Mouse (Mus musculus) midbrain, embryonic 15.5 days (tissue): ENCODE results near the gene Xkr7. TPM values are rescaled to one million over a fixed set of nuclear protein-coding genes. Genes with fewer than 3 reads are reported as not detected.
A peak's percentile ranks its signal among the peaks of the same experiment; 100 is the strongest.

ENCODE experiments used
- ATAC-seq: fragments of 200-750 bp; cut with Nextera tagmentation; replicated peaks from 2 replicates; pipeline ENCODE4 v1.8.0; 2017; ENCODE audit warnings: moderate TSS enrichment
- H3K27ac ChIP-seq: fragments of 300-500 bp; sonication (generic); 2 replicates; pipeline ENCODE4 v1.5.1; 2015; ENCODE audit warnings: mild to moderate bottlenecking, inconsistent platforms
- H3K27me3 ChIP-seq: fragments of 300-500 bp; sonication (generic); replicated peaks from 2 replicates; pipeline ENCODE4 v1.6.1; 2015; ENCODE audit warnings: inconsistent platforms
- H3K36me3 ChIP-seq: fragments of 300-500 bp; sonication (generic); replicated peaks from 2 replicates; pipeline ENCODE4 v1.6.1; 2015; ENCODE audit warnings: inconsistent platforms
- H3K4me1 ChIP-seq: fragments of 300-500 bp; sonication (generic); 2 replicates; pipeline ENCODE4 v1.6.1; 2015; ENCODE audit warnings: inconsistent platforms
- H3K4me2 ChIP-seq: fragments of 300-500 bp; sonication (generic); 2 replicates; pipeline ENCODE4 v1.6.1; 2015; ENCODE audit warnings: inconsistent platforms, mild to moderate bottlenecking, moderate library complexity
- H3K4me3 ChIP-seq: fragments of 300-500 bp; sonication (generic); 2 replicates; pipeline ENCODE4 v1.5.1; 2015; ENCODE audit warnings: mild to moderate bottlenecking, inconsistent platforms
- H3K9ac ChIP-seq: fragments of 300-500 bp; sonication (generic); 2 replicates; pipeline ENCODE4 v1.6.1; 2015; ENCODE audit warnings: mild to moderate bottlenecking, inconsistent platforms
- H3K9me3 ChIP-seq: fragments of 300-500 bp; sonication (generic); 2 replicates; pipeline ENCODE4 v1.6.1; 2016; ENCODE audit warnings: inconsistent platforms
- WGBS: fragments of 180-500 bp; shearing (Covaris S2); methylation state at CpG from one replicate; pipeline ENCODE4 v1.1.7; 2015; ENCODE audit warnings: mixed read lengths; 5-methylcytosine and 5-hydroxymethylcytosine counted together
- polyA plus RNA-seq: library from polyadenylated mRNA; unstranded; fragments of >200 nt; fragmentation: Nextera tagmentation; extraction: Ambion mirVana; gene quantifications from 2 replicates; pipeline ENCODE4 v1.2.1, GENCODE M21; 2015

The Xkr7 gene
- 1.9 and 2.1 TPM in 2 replicates for polyA plus RNA-seq

GRCm38 (mm10) chr2:153031126-153032082, at the start of gene Xkr7:
TSS of gene Xkr7 (plus strand) at chr2:153031852.
- no peaks in the 10 kb centered on the region; the same call in 1 of the 2 replicates for H3K27me3 ChIP-seq
- ATAC-seq: peak; percentile 91
- under 1% methylated on average over 44 of the region's 54 CpGs for whole genome bisulfite sequencing
- peak within 1 kb of the TSS; percentile 82 for H3K9ac ChIP-seq
- H3K36me3 ChIP-seq: no peaks in the 10 kb centered on the region
- H3K4me1 ChIP-seq: peaks cover 47% of the 10 kb centered on the region
- H3K4me2 ChIP-seq: peak within 1 kb of the TSS; percentile 89
- H3K4me3 ChIP-seq: peak within 1 kb of the TSS; percentile 67
- peak within 1 kb of the TSS; percentile 90 for H3K27ac ChIP-seq
- H3K9me3 ChIP-seq: no peaks in the 10 kb centered on the region

- no peak for ATAC-seq
- Histone ChIP-seq H3K9me3 (no peaks in the 10 kb centered on the region), H3K4me1 (no peaks in the 10 kb centered on the region), H3K9ac (no peak overlapping the region), H3K27ac (no peak overlapping the region), H3K27me3 (no peaks in the 10 kb centered on the region), H3K4me3 (no peak overlapping the region), H3K4me2 (no peak overlapping the region), H3K36me3 (no peaks in the 10 kb centered on the region)
- WGBS: 18% methylated on average over 1 of the region's 1 CpGs
Measured at GRCm38 (mm10) chr2:152985582-152985981, 46.1 kb upstream of the Xkr7 start.

GRCm38 (mm10) chr2:152991529-152991928, 40.1 kb upstream of the Xkr7 start:
- Histone ChIP-seq H3K4me1 (no peaks in the 10 kb centered on the region), H3K4me2 (no peak overlapping the region), H3K27ac (no peak overlapping the region), H3K9me3 (no peaks in the 10 kb centered on the region), H3K9ac (no peak overlapping the region), H3K4me3 (no peak overlapping the region), H3K36me3 (no peaks in the 10 kb centered on the region), H3K27me3 (no peaks in the 10 kb centered on the region)
- no peak for ATAC-seq
- 93% methylated on average over 9 of the region's 9 CpGs for WGBS

GRCm38 (mm10) chr2:152997046-152997445, 34.6 kb upstream of the Xkr7 start:
- no peak overlapping the region for H3K9ac ChIP-seq
- H3K4me2 ChIP-seq: no peak overlapping the region
- H3K27me3 ChIP-seq: no peaks in the 10 kb centered on the region
- no peak overlapping the region for H3K27ac ChIP-seq
- H3K9me3 ChIP-seq: no peaks in the 10 kb centered on the region
- no peaks in the 10 kb centered on the region for H3K36me3 ChIP-seq
- ATAC-seq: no peak
- H3K4me1 ChIP-seq: no peaks in the 10 kb centered on the region
- WGBS: 76% methylated on average over 4 of the region's 4 CpGs
- H3K4me3 ChIP-seq: no peak overlapping the region

GRCm38 (mm10) chr2:153002492-153003248, 29.0 kb upstream of the Xkr7 start:
- no peak overlapping the region for H3K4me2 ChIP-seq
- no peak overlapping the region for H3K4me3 ChIP-seq
- H3K4me1 ChIP-seq: 0 out of 2 replicates have a peak, but pooled peaks cover 3% of the 10 kb centered on the region
- H3K27ac ChIP-seq: no peak overlapping the region
- H3K9me3 ChIP-seq: no peaks in the 10 kb centered on the region
- ATAC-seq: no peak
- H3K36me3 ChIP-seq: peaks cover 2% of the 10 kb centered on the region; the same call in 1 of the 2 replicates
- 88% methylated on average over 15 of the region's 15 CpGs for WGBS
- H3K27me3 ChIP-seq: no peaks in the 10 kb centered on the region
- no peak overlapping the region for H3K9ac ChIP-seq

- no peak for ATAC-seq
- no peaks in the 10 kb centered on the region for H3K9me3 ChIP-seq
- WGBS: 28% methylated on average over 13 of the region's 13 CpGs
- H3K4me3 ChIP-seq: no peak overlapping the region
- H3K27ac ChIP-seq: no peak overlapping the region
- H3K27me3 ChIP-seq: no peaks in the 10 kb centered on the region
- H3K36me3 ChIP-seq: peaks cover 13% of the 10 kb centered on the region; the same call in 1 of the 2 replicates
- H3K4me2 ChIP-seq: no peak overlapping the region
- no peak overlapping the region for H3K9ac ChIP-seq
- 0 out of 2 replicates have a peak, but pooled peaks cover 3% of the 10 kb centered on the region for H3K4me1 ChIP-seq
Measured at GRCm38 (mm10) chr2:153003681-153004338, 27.8 kb upstream of the Xkr7 start.

GRCm38 (mm10) chr2:153005981-153006380, 25.7 kb upstream of the Xkr7 start:
- H3K27me3 ChIP-seq: no peaks in the 10 kb centered on the region
- 92% methylated on average over 3 of the region's 3 CpGs for WGBS
- H3K9me3 ChIP-seq: no peaks in the 10 kb centered on the region
- peaks cover 28% of the 10 kb centered on the region; the same call in 1 of the 2 replicates for H3K36me3 ChIP-seq
- no peak overlapping the region for H3K27ac ChIP-seq
- no peak overlapping the region for H3K4me2 ChIP-seq
- no peak overlapping the region for H3K4me3 ChIP-seq
- H3K4me1 ChIP-seq: 0 out of 2 replicates have a peak, but pooled peaks cover 3% of the 10 kb centered on the region
- no peak for ATAC-seq
- no peak overlapping the region for H3K9ac ChIP-seq

- no peaks in the 10 kb centered on the region for H3K27me3 ChIP-seq
- peaks cover 33% of the 10 kb centered on the region; the same call in 1 of the 2 replicates for H3K36me3 ChIP-seq
- H3K9me3 ChIP-seq: no peaks in the 10 kb centered on the region
- H3K4me3 ChIP-seq: no peak overlapping the region
- no peak for ATAC-seq
- WGBS: 88% methylated on average over 12 of the region's 12 CpGs
- H3K9ac ChIP-seq: no peak overlapping the region
- no peak overlapping the region for H3K27ac ChIP-seq
- H3K4me1 ChIP-seq: peaks cover 8% of the 10 kb centered on the region
- no peak overlapping the region for H3K4me2 ChIP-seq
Measured at GRCm38 (mm10) chr2:153009192-153009973, 22.3 kb upstream of the Xkr7 start.

- Histone ChIP-seq H3K27me3 (0 out of 2 replicates have a peak, but pooled peaks cover 5% of the 10 kb centered on the region), H3K36me3 (peaks cover 19% of the 10 kb centered on the region; the same call in 1 of the 2 replicates), H3K4me1 (peaks cover 10% of the 10 kb centered on the region), H3K4me2 (peak overlapping the region; percentile 65), H3K27ac (no peak overlapping the region), H3K4me3 (peak overlapping the region; percentile 83), H3K9ac (no peak overlapping the region), H3K9me3 (no peaks in the 10 kb centered on the region)
- no peak for ATAC-seq
- 94% methylated on average over 11 of the region's 11 CpGs for WGBS
Measured at GRCm38 (mm10) chr2:153013724-153014515, 17.7 kb upstream of the Xkr7 start.

GRCm38 (mm10) chr2:153014758-153015593, 16.7 kb upstream of the Xkr7 start, which contains the start of gene Pdrg1:
TSS of gene Pdrg1 (minus strand) at chr2:153015427.
- Histone ChIP-seq H3K4me1 (peaks cover 10% of the 10 kb centered on the region), H3K9ac (peak within 1 kb of the TSS; percentile 76), H3K27me3 (0 out of 2 replicates have a peak, but pooled peaks cover 5% of the 10 kb centered on the region), H3K36me3 (peaks cover 13% of the 10 kb centered on the region; the same call in 1 of the 2 replicates), H3K27ac (peak within 1 kb of the TSS; percentile 22), H3K4me2 (peak within 1 kb of the TSS; percentile 65), H3K9me3 (no peaks in the 10 kb centered on the region), H3K4me3 (peak within 1 kb of the TSS; percentile 83)
- WGBS: 1% methylated on average over 54 of the region's 54 CpGs
- ATAC-seq: peak; percentile 95
